Mouse (Mus musculus) lung, embryonic 16.5 days (tissue): ENCODE measurements around the gene Habp4. TPM values are rescaled to one million over a fixed set of nuclear protein-coding genes. Genes with fewer than 3 reads are reported as not detected.

Source experiments
- ATAC-seq: fragments of 200-750 bp; cut with Nextera tagmentation; 2 replicates; pipeline ENCODE4 v1.8.0; 2017; ENCODE audit warnings: low read depth, mild to moderate bottlenecking, moderate library complexity
- H3K27ac ChIP-seq: fragments of 300-500 bp; sonication (generic); 2 replicates; pipeline ENCODE4 v1.5.1; 2014; ENCODE audit warnings: mild to moderate bottlenecking, control low read depth, low read length
- H3K27me3 ChIP-seq: fragments of 300-500 bp; sonication (generic); 2 replicates; pipeline ENCODE4 v1.6.1; 2014; ENCODE audit warnings: low read depth, low read length, mixed read lengths; ENCODE audit not compliant: control insufficient read depth, insufficient read depth
- H3K36me3 ChIP-seq: fragments of 300-500 bp; sonication (generic); 2 replicates; pipeline ENCODE4 v1.6.1; 2014; ENCODE audit warnings: low read length; ENCODE audit not compliant: control insufficient read depth, insufficient read depth
- H3K4me1 ChIP-seq: fragments of 300-500 bp; sonication (generic); replicated peaks from 2 replicates; pipeline ENCODE4 v1.6.1; 2014; ENCODE audit warnings: low read length, mixed read lengths; ENCODE audit not compliant: control insufficient read depth, insufficient read depth
- H3K4me2 ChIP-seq: fragments of 300-500 bp; sonication (generic); 2 replicates; pipeline ENCODE4 v1.6.1; 2014; ENCODE audit warnings: low read depth, low read length, control low read depth
- H3K4me3 ChIP-seq: fragments of 300-500 bp; sonication (generic); 2 replicates; pipeline ENCODE4 v1.5.1; 2014; ENCODE audit warnings: mild to moderate bottlenecking, low read length, control low read depth
- H3K9ac ChIP-seq: fragments of 300-500 bp; sonication (generic); 2 replicates; pipeline ENCODE4 v1.6.1; 2014; ENCODE audit warnings: low read length, control low read depth
- H3K9me3 ChIP-seq: fragments of 300-500 bp; sonication (generic); 2 replicates; pipeline ENCODE4 v1.6.1; 2016; ENCODE audit warnings: low read length; ENCODE audit not compliant: control insufficient read depth
- WGBS: fragments of 180-500 bp; shearing (Covaris S2); extraction: QIAGEN DNeasy Blood & Tissue Kit; methylation state at CpG from one replicate; pipeline ENCODE4 v1.1.7; 2014; 5-methylcytosine and 5-hydroxymethylcytosine counted together
- polyA plus RNA-seq: library from polyadenylated mRNA; unstranded; fragments of >200 nt; fragmentation: Nextera tagmentation; extraction: Ambion mirVana; gene quantifications from 2 replicates; pipeline ENCODE4 v1.2.1, GENCODE M21; 2015

Gene Habp4
- 16.5 and 18.0 TPM in 2 replicates for polyA plus RNA-seq

- Histone ChIP-seq H3K4me2 (peak within 1 kb of the TSS; percentile 98), H3K36me3 (peaks cover 3% of the 10 kb centered on the region; the same call in 1 of the 2 replicates), H3K9me3 (peaks cover 6% of the 10 kb centered on the region; the same call in 1 of the 2 replicates), H3K9ac (peak within 1 kb of the TSS; percentile 88), H3K27ac (peak within 1 kb of the TSS; percentile 71), H3K4me3 (peak within 1 kb of the TSS; percentile 73), H3K27me3 (no peaks in the 10 kb centered on the region; the same call in 1 of the 2 replicates), H3K4me1 (peaks cover 12% of the 10 kb centered on the region)
- ATAC-seq: peak; percentile 100
- under 1% methylated on average over 29 of the region's 31 CpGs for WGBS
Observed at GRCm38 (mm10) chr13:64161548-64161915, at the start of gene Habp4. Habp4 (plus strand) TSS chr13:64161824.

GRCm38 (mm10) chr13:64117442-64117841, 44.2 kb upstream of the Habp4 start:
- Histone ChIP-seq H3K27me3 (no peaks in the 10 kb centered on the region), H3K4me1 (0 out of 2 replicates have a peak, but pooled peaks cover 3% of the 10 kb centered on the region), H3K4me3 (no peak overlapping the region), H3K36me3 (no peaks in the 10 kb centered on the region), H3K27ac (no peak overlapping the region), H3K4me2 (no peak overlapping the region), H3K9me3 (no peaks in the 10 kb centered on the region), H3K9ac (no peak overlapping the region)
- WGBS: 50% methylated on average over 2 of the region's 2 CpGs
- ATAC-seq: no peak

- Histone ChIP-seq H3K4me2 (no peak overlapping the region), H3K27ac (no peak overlapping the region), H3K27me3 (no peaks in the 10 kb centered on the region), H3K9me3 (no peaks in the 10 kb centered on the region), H3K9ac (no peak overlapping the region), H3K4me1 (0 out of 2 replicates have a peak, but pooled peaks cover 3% of the 10 kb centered on the region), H3K4me3 (no peak overlapping the region), H3K36me3 (no peaks in the 10 kb centered on the region)
- WGBS: 55% methylated on average over 4 of the region's 4 CpGs
- ATAC-seq: no peak
Observed at GRCm38 (mm10) chr13:64120760-64121159, 40.9 kb upstream of the Habp4 start.

GRCm38 (mm10) chr13:64123491-64124188, 38.0 kb upstream of the Habp4 start:
- Histone ChIP-seq H3K36me3 (no peaks in the 10 kb centered on the region), H3K4me3 (no peak overlapping the region), H3K9ac (no peak overlapping the region), H3K27ac (no peak overlapping the region), H3K4me1 (0 out of 2 replicates have a peak, but pooled peaks cover 2% of the 10 kb centered on the region), H3K9me3 (no peaks in the 10 kb centered on the region), H3K27me3 (no peaks in the 10 kb centered on the region), H3K4me2 (no peak overlapping the region)
- 32% methylated on average over 6 of the region's 6 CpGs for WGBS
- ATAC-seq: no peak

GRCm38 (mm10) chr13:64124886-64125285, 36.7 kb upstream of the Habp4 start:
- Histone ChIP-seq H3K27ac (no peak overlapping the region), H3K27me3 (no peaks in the 10 kb centered on the region), H3K36me3 (no peaks in the 10 kb centered on the region), H3K9ac (no peak overlapping the region), H3K4me2 (no peak overlapping the region), H3K9me3 (no peaks in the 10 kb centered on the region), H3K4me1 (peaks cover 7% of the 10 kb centered on the region), H3K4me3 (no peak overlapping the region)
- ATAC-seq: no peak
- 94% methylated on average over 6 of the region's 6 CpGs for WGBS

GRCm38 (mm10) chr13:64126316-64126715, 35.3 kb upstream of the Habp4 start:
- Histone ChIP-seq H3K4me3 (no peak overlapping the region), H3K9me3 (no peaks in the 10 kb centered on the region), H3K27ac (no peak overlapping the region; the same call in 1 of the 2 replicates), H3K4me2 (no peak overlapping the region), H3K27me3 (no peaks in the 10 kb centered on the region), H3K4me1 (peaks cover 9% of the 10 kb centered on the region), H3K36me3 (no peaks in the 10 kb centered on the region), H3K9ac (no peak overlapping the region)
- ATAC-seq: peak; percentile 27; the same call in 1 of the 2 replicates
- WGBS: 39% methylated on average over 4 of the region's 4 CpGs

- H3K36me3 ChIP-seq: no peaks in the 10 kb centered on the region
- 8% methylated on average over 39 of the region's 44 CpGs for WGBS
- H3K4me2 ChIP-seq: peak within 1 kb of the TSS; percentile 85
- H3K4me1 ChIP-seq: peaks cover 9% of the 10 kb centered on the region
- H3K9me3 ChIP-seq: no peaks in the 10 kb centered on the region
- ATAC-seq: peak; percentile 94
- peak within 1 kb of the TSS; percentile 84 for H3K9ac ChIP-seq
- H3K4me3 ChIP-seq: peak within 1 kb of the TSS; percentile 76
- H3K27ac ChIP-seq: peak within 1 kb of the TSS; percentile 73
- no peaks in the 10 kb centered on the region for H3K27me3 ChIP-seq
Observed at GRCm38 (mm10) chr13:64128858-64129615, 32.6 kb upstream of the Habp4 start, which contains the start of gene Slc35d2. Slc35d2 (minus strand) TSS chr13:64129368.

- H3K4me2 ChIP-seq: peak overlapping the region; percentile 85
- WGBS: 36% methylated on average over 15 of the region's 15 CpGs
- no peaks in the 10 kb centered on the region for H3K27me3 ChIP-seq
- H3K4me1 ChIP-seq: peaks cover 9% of the 10 kb centered on the region
- peak overlapping the region; percentile 84 for H3K9ac ChIP-seq
- H3K27ac ChIP-seq: peak overlapping the region; percentile 73
- H3K36me3 ChIP-seq: peaks cover 1% of the 10 kb centered on the region; the same call in 1 of the 2 replicates
- peak overlapping the region; percentile 76 for H3K4me3 ChIP-seq
- peak; percentile 89 for ATAC-seq
- H3K9me3 ChIP-seq: no peaks in the 10 kb centered on the region
Observed at GRCm38 (mm10) chr13:64129616-64130375, 31.8 kb upstream of the Habp4 start.
